Mouse (Mus musculus) midbrain, embryonic 13.5 days (tissue): ENCODE data around the gene Pcyox1. TPM values are rescaled to one million over a fixed set of nuclear protein-coding genes. Genes with fewer than 3 reads are reported as not detected.

Source experiments
- ATAC-seq: fragments of 200-750 bp; cut with Nextera tagmentation; 2 replicates; pipeline ENCODE4 v1.8.0; 2017; ENCODE audit warnings: mild to moderate bottlenecking, moderate TSS enrichment, moderate library complexity
- H3K27ac ChIP-seq: fragments of 300-500 bp; sonication (generic); 2 replicates; pipeline ENCODE4 v1.5.1; 2015; ENCODE audit warnings: inconsistent platforms, mild to moderate bottlenecking, moderate library complexity
- H3K27me3 ChIP-seq: fragments of 300-500 bp; sonication (generic); 2 replicates; pipeline ENCODE4 v1.6.1; 2015; ENCODE audit warnings: mild to moderate bottlenecking, inconsistent platforms
- H3K36me3 ChIP-seq: fragments of 300-500 bp; sonication (generic); 2 replicates; pipeline ENCODE4 v1.6.1; 2015; ENCODE audit warnings: mild to moderate bottlenecking, inconsistent platforms
- H3K4me1 ChIP-seq: fragments of 300-500 bp; sonication (generic); replicated peaks from 2 replicates; pipeline ENCODE4 v1.6.1; 2015; ENCODE audit warnings: inconsistent platforms
- H3K4me2 ChIP-seq: fragments of 300-500 bp; sonication (generic); replicated peaks from 2 replicates; pipeline ENCODE4 v1.6.1; 2015; ENCODE audit warnings: moderate library complexity, mild to moderate bottlenecking, inconsistent platforms
- H3K4me3 ChIP-seq: fragments of 300-500 bp; sonication (generic); replicated peaks from 2 replicates; pipeline ENCODE4 v1.5.1; 2015; ENCODE audit warnings: mild to moderate bottlenecking, inconsistent platforms
- H3K9ac ChIP-seq: fragments of 300-500 bp; sonication (generic); replicated peaks from 2 replicates; pipeline ENCODE4 v1.6.1; 2015; ENCODE audit warnings: mild to moderate bottlenecking, inconsistent platforms
- H3K9me3 ChIP-seq: fragments of 300-500 bp; sonication (generic); 2 replicates; pipeline ENCODE4 v1.6.1; 2016; ENCODE audit warnings: mild to moderate bottlenecking, inconsistent platforms
- WGBS: fragments of 180-500 bp; shearing (Covaris S2); methylation state at CpG from one replicate; pipeline ENCODE4 v1.1.7; 2015; 5-methylcytosine and 5-hydroxymethylcytosine counted together
- polyA plus RNA-seq: library from polyadenylated mRNA; unstranded; fragments of >200 nt; fragmentation: Nextera tagmentation; extraction: Ambion mirVana; gene quantifications from 2 replicates; pipeline ENCODE4 v1.2.1, GENCODE M21; 2015

Gene Pcyox1
- polyA plus RNA-seq, 1 experiment from 2014 or later: 114 TPM

GRCm38 (mm10) chr6:86418711-86419110 lies 21.8 kb upstream of the Pcyox1 start:
- no peak overlapping the region for H3K4me2 ChIP-seq
- no peaks in the 10 kb centered on the region for H3K27me3 ChIP-seq
- no peak overlapping the region for H3K27ac ChIP-seq
- no peaks in the 10 kb centered on the region for H3K4me1 ChIP-seq
- peaks cover 82% of the 10 kb centered on the region for H3K36me3 ChIP-seq
- 92% methylated on average over 6 of the region's 6 CpGs for WGBS
- no peak for ATAC-seq
- no peak overlapping the region for H3K9ac ChIP-seq
- H3K4me3 ChIP-seq: no peak overlapping the region
- no peaks in the 10 kb centered on the region for H3K9me3 ChIP-seq

GRCm38 (mm10) chr6:86406306-86406705 lies 9.4 kb upstream of the Pcyox1 start:
- no peak for ATAC-seq
- peak overlapping the region; percentile 87 for H3K4me3 ChIP-seq
- H3K9me3 ChIP-seq: no peaks in the 10 kb centered on the region
- H3K36me3 ChIP-seq: peaks cover 8% of the 10 kb centered on the region; the same call in 1 of the 2 replicates
- no peak overlapping the region for H3K27ac ChIP-seq
- H3K9ac ChIP-seq: peak overlapping the region; percentile 52
- H3K4me1 ChIP-seq: peaks cover 43% of the 10 kb centered on the region
- peak overlapping the region; percentile 83 for H3K4me2 ChIP-seq
- no peaks in the 10 kb centered on the region for H3K27me3 ChIP-seq

- peaks cover 8% of the 10 kb centered on the region; the same call in 1 of the 2 replicates for H3K36me3 ChIP-seq
- no peak for ATAC-seq
- H3K4me2 ChIP-seq: peak overlapping the region; percentile 83
- peak overlapping the region; percentile 87 for H3K4me3 ChIP-seq
- H3K27me3 ChIP-seq: no peaks in the 10 kb centered on the region
- peaks cover 37% of the 10 kb centered on the region for H3K4me1 ChIP-seq
- H3K9me3 ChIP-seq: no peaks in the 10 kb centered on the region
- peak overlapping the region; percentile 98 for H3K9ac ChIP-seq
- under 1% methylated on average over 11 of the region's 11 CpGs for WGBS
- H3K27ac ChIP-seq: peak overlapping the region; percentile 100
Observed at GRCm38 (mm10) chr6:86404996-86405395, 8.0 kb upstream of the Pcyox1 start.

- Histone ChIP-seq H3K4me1 (peaks cover 32% of the 10 kb centered on the region), H3K27ac (peak within 1 kb of the TSS; percentile 100), H3K9me3 (no peaks in the 10 kb centered on the region), H3K27me3 (peaks cover 2% of the 10 kb centered on the region; the same call in 1 of the 2 replicates), H3K36me3 (peaks cover 8% of the 10 kb centered on the region; the same call in 1 of the 2 replicates), H3K9ac (peak within 1 kb of the TSS; percentile 98), H3K4me3 (peak within 1 kb of the TSS; percentile 87), H3K4me2 (peak within 1 kb of the TSS; percentile 83)
- under 1% methylated on average over 62 of the region's 62 CpGs for WGBS
- ATAC-seq: peak; percentile 97
Observed at GRCm38 (mm10) chr6:86404100-86404861, 7.3 kb upstream of the Pcyox1 start, which contains the start of gene Tia1. TSS of gene Tia1 (plus strand) at chr6:86404219.

GRCm38 (mm10) chr6:86403728-86404099 lies 6.8 kb upstream of the Pcyox1 start:
- no peaks in the 10 kb centered on the region for H3K9me3 ChIP-seq
- peak; percentile 49; the same call in 1 of the 2 replicates for ATAC-seq
- WGBS: under 1% methylated on average over 15 of the region's 15 CpGs
- H3K4me1 ChIP-seq: peaks cover 26% of the 10 kb centered on the region
- H3K27me3 ChIP-seq: peaks cover 7% of the 10 kb centered on the region
- peak overlapping the region; percentile 100 for H3K27ac ChIP-seq
- peak overlapping the region; percentile 98 for H3K9ac ChIP-seq
- peak overlapping the region; percentile 83 for H3K4me2 ChIP-seq
- H3K36me3 ChIP-seq: peaks cover 5% of the 10 kb centered on the region; the same call in 1 of the 2 replicates
- peak overlapping the region; percentile 87 for H3K4me3 ChIP-seq

GRCm38 (mm10) chr6:86402681-86403607 lies 6.0 kb upstream of the Pcyox1 start:
- peaks cover 20% of the 10 kb centered on the region for H3K4me1 ChIP-seq
- no peaks in the 10 kb centered on the region for H3K9me3 ChIP-seq
- no peak for ATAC-seq
- peak overlapping the region; percentile 51 for H3K4me2 ChIP-seq
- no peak overlapping the region for H3K27ac ChIP-seq
- peaks cover 2% of the 10 kb centered on the region; the same call in 1 of the 2 replicates for H3K36me3 ChIP-seq
- no peak overlapping the region; the same call in 1 of the 2 replicates for H3K9ac ChIP-seq
- peaks cover 7% of the 10 kb centered on the region for H3K27me3 ChIP-seq
- H3K4me3 ChIP-seq: peak overlapping the region; percentile 87
- WGBS: 32% methylated on average over 12 of the region's 12 CpGs

GRCm38 (mm10) chr6:86400972-86401371 lies 4.0 kb upstream of the Pcyox1 start:
- Histone ChIP-seq H3K36me3 (no peaks in the 10 kb centered on the region), H3K4me3 (peak overlapping the region; percentile 20), H3K9ac (no peak overlapping the region), H3K4me2 (peak overlapping the region; percentile 41), H3K27me3 (peaks cover 7% of the 10 kb centered on the region), H3K4me1 (peaks cover 12% of the 10 kb centered on the region), H3K27ac (no peak overlapping the region), H3K9me3 (no peaks in the 10 kb centered on the region)
- WGBS: 10% methylated on average over 9 of the region's 9 CpGs
- ATAC-seq: no peak

- H3K4me1 ChIP-seq: peaks cover 22% of the 10 kb centered on the region
Observed at GRCm38 (mm10) chr6:86399995-86400394, 3.0 kb upstream of the Pcyox1 start.

GRCm38 (mm10) chr6:86398986-86399385 lies 2.0 kb upstream of the Pcyox1 start:
- no peak overlapping the region for H3K9ac ChIP-seq
- no peak overlapping the region for H3K4me2 ChIP-seq
- 75% methylated on average over 2 of the region's 2 CpGs for WGBS
- H3K36me3 ChIP-seq: peaks cover 5% of the 10 kb centered on the region; the same call in 1 of the 2 replicates
- H3K4me3 ChIP-seq: no peak overlapping the region
- H3K4me1 ChIP-seq: peaks cover 31% of the 10 kb centered on the region
- H3K27ac ChIP-seq: no peak overlapping the region
- H3K9me3 ChIP-seq: no peaks in the 10 kb centered on the region
- ATAC-seq: no peak
- H3K27me3 ChIP-seq: peaks cover 7% of the 10 kb centered on the region

More at GRCm38 (mm10) chr6:86399995-86400394, 3.0 kb upstream of the Pcyox1 start:
- H3K36me3 ChIP-seq: no peaks in the 10 kb centered on the region
- no peak for ATAC-seq
- no peak overlapping the region for H3K27ac ChIP-seq
- H3K4me2 ChIP-seq: no peak overlapping the region
- 85% methylated on average over 2 of the region's 2 CpGs for WGBS
- H3K4me3 ChIP-seq: no peak overlapping the region
- H3K9me3 ChIP-seq: no peaks in the 10 kb centered on the region
- H3K9ac ChIP-seq: no peak overlapping the region
- H3K27me3 ChIP-seq: peaks cover 7% of the 10 kb centered on the region

GRCm38 (mm10) chr6:86397257-86397980 lies 465 bp upstream of the Pcyox1 start:
- Histone ChIP-seq H3K36me3 (peaks cover 16% of the 10 kb centered on the region), H3K27ac (peak overlapping the region; percentile 94), H3K4me1 (peaks cover 36% of the 10 kb centered on the region), H3K9ac (peak overlapping the region; percentile 96), H3K27me3 (peaks cover 7% of the 10 kb centered on the region), H3K9me3 (no peaks in the 10 kb centered on the region), H3K4me3 (peak overlapping the region; percentile 87), H3K4me2 (peak overlapping the region; percentile 76)
- ATAC-seq: no peak
- 7% methylated on average over 14 of the region's 14 CpGs for WGBS

- Histone ChIP-seq H3K9me3 (no peaks in the 10 kb centered on the region), H3K4me1 (peaks cover 36% of the 10 kb centered on the region), H3K4me3 (peak overlapping the region; percentile 87), H3K9ac (peak overlapping the region; percentile 96), H3K4me2 (peak overlapping the region; percentile 76), H3K36me3 (peaks cover 30% of the 10 kb centered on the region), H3K27me3 (peaks cover 7% of the 10 kb centered on the region), H3K27ac (peak overlapping the region; percentile 94)
- WGBS: 25% methylated on average over 10 of the region's 10 CpGs
- ATAC-seq: no peak
Observed at GRCm38 (mm10) chr6:86395969-86396368, 985 bp downstream of the Pcyox1 start.
